Mouse (Mus musculus) liver, embryonic 14.5 days (tissue): Measurements from ENCODE around the gene Ckmt2. TPM values are rescaled to one million over a fixed set of nuclear protein-coding genes. Genes with fewer than 3 reads are reported as not detected.

Experiments used
- ATAC-seq: fragments of 200-750 bp; cut with Nextera tagmentation; 2 replicates; pipeline ENCODE4 v1.8.0; 2017; ENCODE audit warnings: moderate number of reproducible peaks, mild to moderate bottlenecking, moderate library complexity; ENCODE audit not compliant: insufficient read depth
- DNase-seq, 3 experiments: peaks; one replicate each; pipeline ENCODE4 v3.0.0-alpha.2; 2012 to 2013; ENCODE audit warnings: low read depth in 3 of 3, low spot score in 3 of 3
- H3K27ac ChIP-seq: fragments of 300-500 bp; sonication (generic); 2 replicates; pipeline ENCODE4 v1.5.1; 2014; ENCODE audit warnings: moderate library complexity, mild to moderate bottlenecking, control low read depth, inconsistent platforms
- H3K27me3 ChIP-seq: fragments of 300-500 bp; sonication (generic); 2 replicates; pipeline ENCODE4 v1.6.1; 2014; ENCODE audit warnings: mild to moderate bottlenecking, low read length, moderate library complexity; ENCODE audit not compliant: control insufficient read depth, insufficient read depth
- H3K36me3 ChIP-seq: fragments of 300-500 bp; sonication (generic); replicated peaks from 2 replicates; pipeline ENCODE4 v1.6.1; 2014; ENCODE audit warnings: low read depth; ENCODE audit not compliant: control insufficient read depth, insufficient read depth
- H3K4me1 ChIP-seq, 2 experiments: fragments of 200-500 bp in 1 of 2; fragments of 300-500 bp in 1 of 2; sonication (generic) in 1 of 2; replicated peaks; 2 replicates each; pipeline ENCODE4 v1.6.1; 2012 to 2014; ENCODE audit warnings: antibody characterized with exemption in 1 of 2, inconsistent platforms in 1 of 2, low read length in 1 of 2; ENCODE audit not compliant: control insufficient read depth in 2 of 2, insufficient read depth in 2 of 2
- H3K4me2 ChIP-seq: fragments of 300-500 bp; sonication (generic); 2 replicates; pipeline ENCODE4 v1.6.1; 2014; ENCODE audit warnings: low read depth, mild to moderate bottlenecking, control low read depth, moderate library complexity
- H3K4me3 ChIP-seq, 2 experiments: fragments of 200-500 bp in 1 of 2; fragments of 300-500 bp in 1 of 2; sonication (generic) in 1 of 2; 2 replicates each; pipeline ENCODE4 v1.5.1; 2012 to 2014; ENCODE audit warnings: low read depth in 2 of 2, low read length in 2 of 2, mild to moderate bottlenecking in 2 of 2, control low read depth in 1 of 2, inconsistent platforms in 1 of 2, moderate library complexity in 1 of 2; ENCODE audit not compliant: insufficient read depth in 1 of 2
- H3K9ac ChIP-seq: fragments of 300-500 bp; sonication (generic); replicated peaks from 2 replicates; pipeline ENCODE4 v1.6.1; 2014; ENCODE audit warnings: mild to moderate bottlenecking, control low read depth, moderate library complexity
- H3K9me3 ChIP-seq: fragments of 300-500 bp; sonication (generic); 2 replicates; pipeline ENCODE4 v1.6.1; 2016; ENCODE audit warnings: low read length, mixed read lengths; ENCODE audit not compliant: control insufficient read depth
- CTCF ChIP-seq: IDR thresholded peaks from 2 replicates; pipeline ENCODE4 v1.5.1; 2016; ENCODE audit warnings: antibody characterized with exemption, low read depth, control low read depth
- EP300 ChIP-seq: IDR thresholded peaks from 2 replicates; pipeline ENCODE4 v1.6.1; 2016; ENCODE audit warnings: antibody characterized with exemption, low read depth
- whole genome bisulfite sequencing: fragments of 180-500 bp; shearing (Covaris S2); extraction: QIAGEN DNeasy Blood & Tissue Kit; methylation state at CpG from one replicate; pipeline ENCODE4 v1.1.7; 2014; ENCODE audit not compliant: insufficient replicate concordance; 5-methylcytosine and 5-hydroxymethylcytosine counted together
- polyA plus RNA-seq, 2 experiments: library from polyadenylated mRNA; depleted of rRNA in 1 of 2; stranded (reverse) in 1 of 2; unstranded in 1 of 2; fragments of >200 nt; fragmentation: Nextera tagmentation in 1 of 2; extraction: Ambion mirVana in 1 of 2; gene quantifications; 2 replicates each; pipeline versions ENCODE4 v1.2.1 to v1.2.3; 2012 to 2014

Ckmt2 gene
- polyA plus RNA-seq, 2 experiments: not detected

- Histone ChIP-seq H3K9me3 (no peaks in the 10 kb centered on the region), H3K4me2 (no peak overlapping the region), H3K9ac (no peak overlapping the region), H3K4me3 (no peak overlapping the region), H3K27me3 (no peaks in the 10 kb centered on the region), H3K4me1 (no peaks in the 10 kb centered on the region), H3K27ac (no peak overlapping the region), H3K36me3 (no peaks in the 10 kb centered on the region)
- DNase-seq: no peak
- WGBS: 65% methylated on average over 7 of the region's 7 CpGs
- no peak for ATAC-seq
- TF ChIP-seq CTCF: no peak
- TF ChIP-seq EP300: no peak
Observed at GRCm38 (mm10) chr13:91874565-91874964, 2.1 kb downstream of the Ckmt2 start.

DNA sequence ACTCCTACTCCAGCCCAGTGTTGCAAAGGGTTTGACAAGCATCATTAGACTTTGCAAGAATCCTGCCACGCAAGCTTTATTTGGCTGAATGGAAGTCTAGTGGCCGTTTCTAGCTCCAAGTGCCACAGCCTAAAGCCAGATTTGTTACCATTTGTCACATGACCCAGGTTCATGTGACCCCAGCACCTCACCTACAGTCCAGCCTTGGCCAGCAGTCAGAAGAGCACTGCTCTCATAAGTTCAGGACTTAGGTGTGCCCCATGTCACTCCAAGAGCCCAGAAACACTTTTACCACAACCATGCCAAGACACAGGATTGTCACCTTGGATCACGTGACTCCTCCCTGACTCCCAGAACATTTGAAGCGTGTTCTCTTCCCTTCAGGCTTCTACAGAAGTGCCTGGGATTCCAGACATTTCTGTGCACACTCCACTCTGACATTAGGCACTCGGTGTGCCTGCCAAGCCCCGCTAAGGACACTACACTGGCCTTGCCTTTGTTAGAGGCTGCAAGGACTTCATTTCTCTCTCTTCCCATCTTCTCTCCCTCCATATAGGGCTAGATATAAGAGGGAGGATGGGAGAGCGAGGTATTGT is 2.9 kb downstream of the Ckmt2 start:
- Histone ChIP-seq H3K4me3 (no peak overlapping the region), H3K4me2 (no peak overlapping the region), H3K36me3 (no peaks in the 10 kb centered on the region), H3K9me3 (no peaks in the 10 kb centered on the region), H3K4me1 (no peaks in the 10 kb centered on the region), H3K27me3 (no peaks in the 10 kb centered on the region), H3K9ac (no peak overlapping the region), H3K27ac (no peak overlapping the region)
- 63% methylated on average over 7 of the region's 7 CpGs for WGBS
- no peak for DNase-seq
- no peak for ATAC-seq
- TF ChIP-seq EP300: no peak
- TF ChIP-seq CTCF: no peak

DNA sequence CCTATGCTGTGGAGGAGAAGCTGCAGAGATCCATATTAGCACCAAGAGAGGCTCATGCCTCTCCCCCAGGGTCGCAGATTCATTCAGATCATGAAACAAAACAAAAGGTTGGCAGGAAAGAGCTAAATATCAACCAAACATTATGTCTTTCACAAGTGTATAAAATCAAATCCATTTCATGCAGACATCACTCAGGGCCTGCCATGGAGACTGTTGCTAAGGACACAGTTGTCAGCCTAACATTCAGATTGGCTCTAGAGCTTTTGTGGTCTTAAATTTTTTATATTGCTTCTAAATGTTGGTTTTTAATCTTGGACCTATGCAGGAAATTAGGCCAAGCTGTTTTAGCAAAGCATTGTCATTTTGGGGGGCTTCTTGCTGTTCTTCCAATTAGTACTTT is 8.1 kb downstream of the Ckmt2 start:
- no peak overlapping the region for H3K4me2 ChIP-seq
- TF ChIP-seq CTCF (no peak), EP300 (no peak)
- H3K4me3 ChIP-seq: no peak overlapping the region
- H3K36me3 ChIP-seq: no peaks in the 10 kb centered on the region
- H3K9me3 ChIP-seq: no peaks in the 10 kb centered on the region
- WGBS: 65% methylated on average over 1 of the region's 1 CpGs
- no peak for ATAC-seq
- H3K4me1 ChIP-seq: no peaks in the 10 kb centered on the region
- no peak overlapping the region for H3K9ac ChIP-seq
- H3K27ac ChIP-seq: no peak overlapping the region
- H3K27me3 ChIP-seq: no peaks in the 10 kb centered on the region
- no peak for DNase-seq

DNA sequence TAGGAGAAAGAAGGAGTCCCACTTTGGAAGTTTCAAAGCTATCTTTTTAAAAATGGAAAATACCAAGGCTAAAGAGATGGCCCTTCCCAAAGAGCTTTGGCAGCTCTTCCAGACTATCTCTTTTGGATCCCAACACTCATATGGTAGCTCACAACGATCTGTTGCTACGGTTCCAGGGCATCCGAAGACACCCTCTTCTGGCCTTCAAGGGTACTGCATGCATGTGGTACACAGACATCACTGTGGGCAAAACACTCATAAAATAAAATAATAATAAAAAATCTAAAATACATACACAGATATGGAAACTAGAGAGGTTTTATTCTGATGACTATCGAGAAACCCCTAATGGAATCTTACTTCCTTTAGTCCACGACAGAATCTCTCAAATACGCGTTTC is 17.9 kb downstream of the Ckmt2 start:
- DNase-seq (no peak), ATAC-seq (no peak)
- H3K9ac ChIP-seq: no peak overlapping the region
- no peaks in the 10 kb centered on the region for H3K27me3 ChIP-seq
- H3K36me3 ChIP-seq: no peaks in the 10 kb centered on the region
- H3K4me3 ChIP-seq: no peak overlapping the region
- no peaks in the 10 kb centered on the region for H3K4me1 ChIP-seq
- 61% methylated on average over 7 of the region's 7 CpGs for WGBS
- H3K4me2 ChIP-seq: no peak overlapping the region
- no peak for TF ChIP-seq EP300
- TF ChIP-seq CTCF: peak; percentile 52
- no peaks in the 10 kb centered on the region for H3K9me3 ChIP-seq
- no peak overlapping the region for H3K27ac ChIP-seq

DNA sequence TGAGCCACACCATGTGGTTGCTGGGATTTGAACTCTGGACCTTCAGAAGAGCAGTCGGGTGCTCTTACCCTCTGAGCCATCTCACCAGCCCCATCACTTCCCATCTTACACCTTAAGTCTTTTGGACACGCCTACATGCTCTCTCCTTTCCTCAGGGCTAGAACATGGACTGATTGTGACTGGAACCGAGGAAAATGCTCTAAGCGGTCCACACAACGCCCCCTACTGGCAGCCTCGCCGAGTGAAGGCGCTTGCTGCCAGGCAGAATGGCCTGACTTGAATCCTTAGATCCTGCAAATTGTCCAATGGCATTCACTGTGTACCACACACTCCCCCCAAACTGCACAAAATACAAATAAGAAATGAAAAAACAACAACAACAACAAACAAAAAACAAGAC is 19.3 kb downstream of the Ckmt2 start:
- no peak for ATAC-seq
- H3K27me3 ChIP-seq: no peaks in the 10 kb centered on the region
- no peaks in the 10 kb centered on the region for H3K9me3 ChIP-seq
- H3K27ac ChIP-seq: no peak overlapping the region
- DNase-seq: no peak
- TF ChIP-seq CTCF (peak; percentile 39), EP300 (no peak)
- H3K4me1 ChIP-seq: no peaks in the 10 kb centered on the region
- no peak overlapping the region for H3K4me3 ChIP-seq
- 51% methylated on average over 8 of the region's 8 CpGs for WGBS
- H3K4me2 ChIP-seq: no peak overlapping the region
- no peaks in the 10 kb centered on the region for H3K36me3 ChIP-seq
- no peak overlapping the region for H3K9ac ChIP-seq
